Comparison of ENCODE assay signal across 19 mouse cellular contexts in the genomic region with DNA sequence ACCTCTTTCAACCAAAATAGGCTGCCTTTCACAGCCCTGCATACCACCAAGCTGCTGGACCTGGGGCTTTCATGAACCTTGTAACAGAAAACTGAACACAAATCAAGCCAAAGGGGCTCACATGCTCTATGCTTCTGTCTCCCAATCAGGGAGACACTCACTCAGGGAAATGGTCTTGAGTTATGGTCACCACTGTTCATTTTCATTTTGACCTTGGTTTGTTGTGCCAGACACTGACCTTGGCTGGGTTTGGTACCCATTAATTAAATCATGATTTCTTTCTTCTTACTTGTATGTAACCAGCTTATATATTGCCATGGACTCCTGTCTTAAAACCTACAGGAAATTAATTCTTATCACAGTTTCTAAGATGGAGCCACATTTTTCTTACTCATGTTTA.
"Had no signal": no experiment of that assay in that cellular context is flagged by ENCODE, and none has a peak within 500 bp of the region (broad histone marks: within the 10 kb centered on the region; RNA-seq: fewer than 3 reads in every experiment).

No protein-coding gene starts in this region.

- H3K4me1 ChIP-seq: lung, embryonic 15.5 days; midbrain, embryonic 10.5 days; midbrain, embryonic 12.5 days; neural tube, embryonic 13.5 days; neural tube, embryonic 15.5 days; stomach, embryonic 15.5 days had no signal

- H3K4me3 ChIP-seq: lung, embryonic 15.5 days; midbrain, embryonic 10.5 days; midbrain, embryonic 12.5 days; myocyte; neural tube, embryonic 13.5 days; neural tube, embryonic 15.5 days; stomach, embryonic 15.5 days had no signal

- H3K27me3 ChIP-seq: lung, embryonic 15.5 days; midbrain, embryonic 12.5 days; neural tube, embryonic 13.5 days; neural tube, embryonic 15.5 days; stomach, embryonic 15.5 days had no signal

- H3K27ac ChIP-seq: lung, embryonic 15.5 days; macrophage; midbrain, embryonic 10.5 days; midbrain, embryonic 12.5 days; neural tube, embryonic 13.5 days; neural tube, embryonic 15.5 days; stomach, embryonic 15.5 days; stomach, postnatal 0 days had no signal

- ATAC-seq: lung, postnatal 0 days; midbrain, embryonic 16.5 days had no signal

- H3K9me3 ChIP-seq: lung, embryonic 15.5 days; midbrain, embryonic 10.5 days; midbrain, embryonic 12.5 days; neural tube, embryonic 13.5 days; neural tube, embryonic 15.5 days; stomach, embryonic 15.5 days had no signal

- H3K9ac ChIP-seq: lung, embryonic 15.5 days; midbrain, embryonic 12.5 days; neural tube, embryonic 13.5 days; neural tube, embryonic 15.5 days; stomach, embryonic 15.5 days had no signal

- H3K36me3 ChIP-seq: lung, embryonic 15.5 days; midbrain, embryonic 10.5 days; midbrain, embryonic 12.5 days; neural tube, embryonic 13.5 days; neural tube, embryonic 15.5 days; stomach, embryonic 15.5 days had no signal

- DNase-seq: lung, adult 2 months; lung, postnatal 14 days; lung, postnatal 36 days; midbrain, embryonic 14.5 days; right cerebral cortex, postnatal 14 days; thymus, adult 2 months; thymus, postnatal 25 days; thymus, postnatal 4 days had no signal

- H3K4me2 ChIP-seq: lung, embryonic 15.5 days; midbrain, embryonic 12.5 days; neural tube, embryonic 13.5 days; neural tube, embryonic 15.5 days; stomach, embryonic 15.5 days had no signal
